In genomic region chr15:88072676-88073075, GRCm38 (mm10) we compare ENCODE assay signal across 20 mouse cellular contexts.
DNase-seq lines count a peak whose midpoint lies in the region; ATAC-seq and TF ChIP-seq lines count a peak whose summit lies in the region.
"Had no signal": no experiment of that assay in that cellular context is flagged by ENCODE, and none has a peak within 500 bp of the region (broad histone marks: within the 10 kb centered on the region; RNA-seq: fewer than 3 reads in every experiment).

No protein-coding gene starts in this region.

- WGBS in kidney, adult 2 months = 39% methylated on average over 1 of the region's 1 CpGs
- WGBS in kidney, embryonic 14.5 days = 37% methylated on average over 1 of the region's 1 CpGs

- no peaks in the 10 kb centered on the region for H3K9me3 ChIP-seq in ES-E14 (ENCODE audit: control insufficient read depth, insufficient read depth, low read depth, low read length)
- no peaks in the 10 kb centered on the region for H3K9me3 ChIP-seq in kidney, embryonic 14.5 days (ENCODE audit: control insufficient read depth, low read length)
- H3K9me3 ChIP-seq: embryonic facial prominence, embryonic 10.5 days; embryonic facial prominence, embryonic 12.5 days; forebrain, embryonic 10.5 days; forebrain, embryonic 12.5 days had no signal

- TF ChIP-seq CTCF in kidney, adult 2 months (conservative IDR thresholded peaks at IDR 0.05; ENCODE audit: insufficient read depth, insufficient read length, low read depth, low read length) = no peak

- H3K36me3 ChIP-seq in ES-E14 (ENCODE audit: control insufficient read depth, insufficient read depth, low read length, poor library complexity, severe bottlenecking) = no peaks in the 10 kb centered on the region
- H3K36me3 ChIP-seq in kidney, adult 2 months (ENCODE audit: control insufficient read depth, insufficient read depth, low read length) = no peaks in the 10 kb centered on the region
- no peaks in the 10 kb centered on the region for H3K36me3 ChIP-seq in kidney, embryonic 14.5 days (ENCODE audit: control insufficient read depth, insufficient read depth, low read length)
- H3K36me3 ChIP-seq: embryonic facial prominence, embryonic 10.5 days; embryonic facial prominence, embryonic 12.5 days; forebrain, embryonic 10.5 days; forebrain, embryonic 12.5 days had no signal

- no peak overlapping the region for H3K4me3 ChIP-seq in ES-E14 (ENCODE audit: insufficient read depth in 1 of 2, low read depth in 1 of 2, low read length in 2 of 2, poor library complexity in 1 of 2, severe bottlenecking in 1 of 2)
- no peak overlapping the region for H3K4me3 ChIP-seq in kidney, adult 2 months (ENCODE audit: insufficient read depth, low read depth, low read length)
- no peak overlapping the region for H3K4me3 ChIP-seq in kidney, embryonic 14.5 days (ENCODE audit: low read length)
- H3K4me3 ChIP-seq: embryonic facial prominence, embryonic 10.5 days; embryonic facial prominence, embryonic 12.5 days; erythroblast, embryonic 14.5 days; forebrain, embryonic 10.5 days; forebrain, embryonic 12.5 days had no signal

- DNase-seq in ES-CJ7 (ENCODE audit: low read depth, low spot score) = peak; percentile 5
- DNase-seq in ES-E14 (ENCODE audit: low read depth, low spot score) = peak; percentile 21
- DNase-seq in ZHBTc4 (ENCODE audit: low read depth, low spot score) = peak; percentile 60
- DNase-seq in kidney, adult 2 months = no peak
- DNase-seq in kidney, postnatal 36 days = no peak
- DNase-seq: adrenal gland, adult 2 months; adrenal gland, postnatal 10 days; adrenal gland, postnatal 25 days; cerebellum, adult 11-12 months; cerebellum, adult 2 months; cerebellum, adult 9-10 months; cerebellum, postnatal 25 days had no signal

- H3K27me3 ChIP-seq in kidney, adult 2 months (replicated peaks; ENCODE audit: control insufficient read depth, insufficient read depth, low read length) = no peaks in the 10 kb centered on the region
- H3K27me3 ChIP-seq in kidney, embryonic 14.5 days (ENCODE audit: control insufficient read depth, insufficient read depth, low read length) = no peaks in the 10 kb centered on the region
- H3K27me3 ChIP-seq: embryonic facial prominence, embryonic 12.5 days; forebrain, embryonic 12.5 days had no signal

- in situ Hi-C loops in ES-E14 (cut with MboI; ENCODE audit: low sequenced_read_pairs in 2 of 2, unreplicated experiment in 2 of 2) = no loop called here

- no peak for TF ChIP-seq POLR2A in kidney, adult 2 months (IDR thresholded peaks at IDR 0.05; ENCODE audit: low read depth, low read length)

- ATAC-seq in kidney, embryonic 14.5 days (ENCODE audit: low FRiP score, low TSS enrichment) = no peak
- ATAC-seq: forebrain, embryonic 14.5 days; forebrain, embryonic 16.5 days had no signal

- no peak overlapping the region for H3K27ac ChIP-seq in ES-E14 (ENCODE audit: insufficient read depth, low read depth, low read length, poor library complexity, severe bottlenecking)
- H3K27ac ChIP-seq in kidney, adult 2 months (ENCODE audit: insufficient read depth, low read depth, low read length) = no peak overlapping the region
- no peak overlapping the region for H3K27ac ChIP-seq in kidney, embryonic 14.5 days (ENCODE audit: low read depth, low read length)
- H3K27ac ChIP-seq: embryonic facial prominence, embryonic 10.5 days; embryonic facial prominence, embryonic 12.5 days; forebrain, embryonic 10.5 days; forebrain, embryonic 12.5 days had no signal

- H3K9ac ChIP-seq in ES-E14 (ENCODE audit: insufficient read depth, low read depth, low read length, poor library complexity, severe bottlenecking) = no peak overlapping the region
- no peak overlapping the region for H3K9ac ChIP-seq in kidney, embryonic 14.5 days (ENCODE audit: low read depth, low read length)
- H3K9ac ChIP-seq: embryonic facial prominence, embryonic 12.5 days; forebrain, embryonic 12.5 days had no signal

- no peak overlapping the region for H3K4me2 ChIP-seq in kidney, embryonic 14.5 days (replicated peaks; ENCODE audit: low read depth, low read length)
- H3K4me2 ChIP-seq: embryonic facial prominence, embryonic 12.5 days; forebrain, embryonic 12.5 days had no signal

- H3K4me1 ChIP-seq in ES-E14 (ENCODE audit: control insufficient read depth in 2 of 2, insufficient read depth in 2 of 2, low read length in 2 of 2, poor library complexity in 1 of 2) = no peaks in the 10 kb centered on the region
- H3K4me1 ChIP-seq in kidney, adult 2 months (ENCODE audit: control insufficient read depth, insufficient read depth, low read length) = no peaks in the 10 kb centered on the region
- no peaks in the 10 kb centered on the region for H3K4me1 ChIP-seq in kidney, embryonic 14.5 days (ENCODE audit: control insufficient read depth, insufficient read depth, low read length)
- H3K4me1 ChIP-seq: embryonic facial prominence, embryonic 10.5 days; embryonic facial prominence, embryonic 12.5 days had no signal

TF ChIP-seq in ES-E14, 5 proteins besides CTCF, POLR2A, EP300 and RAD21:
- no peak for TF ChIP-seq ZNF384 (IDR thresholded peaks at IDR 0.05; ENCODE audit: low read depth, low read length)

Comparison
In these comparisons a context has a peak if more than half of its experiments do, and no peak if none do; other contexts are left out.
1. DNase-seq: peak in ES-CJ7 (single experiment), ES-E14 (single experiment) and ZHBTc4 (single experiment); none in kidney, adult 2 months (single experiment) and kidney, postnatal 36 days (0 of 2).